Mouse (Mus musculus) midbrain, embryonic 14.5 days (tissue): ENCODE results near the gene Atp6v1g1. TPM values are rescaled to one million over a fixed set of nuclear protein-coding genes. Genes with fewer than 3 reads are reported as not detected.

ENCODE experiments used
- polyA plus RNA-seq: library from polyadenylated mRNA; unstranded; fragments of >200 nt; fragmentation: Nextera tagmentation; extraction: Ambion mirVana; gene quantifications from 2 replicates; pipeline ENCODE4 v1.2.1, GENCODE M21; 2014

The Atp6v1g1 gene
- polyA plus RNA-seq, 1 experiment from 2014 or later = 451 TPM

Other genes with a start within 250 kb of the Atp6v1g1 start
- not detected in 2 replicates for gene Orm1, start 200.2 kb upstream of the Atp6v1g1 start, polyA plus RNA-seq
- gene Orm3, start 188.6 kb upstream of the Atp6v1g1 start, polyA plus RNA-seq = not detected in 2 replicates
- gene Orm2, start 182.3 kb upstream of the Atp6v1g1 start, polyA plus RNA-seq = not detected in 2 replicates
- gene Akna, start 141.4 kb upstream of the Atp6v1g1 start, polyA plus RNA-seq = 3.0 and 6.1 TPM in 2 replicates
- 7.8 and 8.0 TPM in 2 replicates for gene Whrn, start 48.8 kb upstream of the Atp6v1g1 start, polyA plus RNA-seq
- 3.7 and 4.0 TPM in 2 replicates for gene Tmem268, start 14.0 kb downstream of the Atp6v1g1 start, polyA plus RNA-seq
- not detected in 2 replicates for gene Gm11213, start 60.5 kb downstream of the Atp6v1g1 start, polyA plus RNA-seq
- gene Tex48, start 77.7 kb downstream of the Atp6v1g1 start, polyA plus RNA-seq = not detected in 2 replicates
- gene Gm11214, start 118.6 kb downstream of the Atp6v1g1 start, polyA plus RNA-seq = not detected in 2 replicates
- gene Tnfsf15, start 200.3 kb downstream of the Atp6v1g1 start, polyA plus RNA-seq = not detected in 2 replicates